Mouse (Mus musculus) neural tube, embryonic 11.5 days (tissue): ENCODE results near the gene Jph2. TPM values are rescaled to one million over a fixed set of nuclear protein-coding genes. Genes with fewer than 3 reads are reported as not detected.
A peak's percentile ranks its signal among the peaks of the same experiment; 100 is the strongest.

Source experiments
- ATAC-seq: fragments of 200-750 bp; cut with Nextera tagmentation; 2 replicates; pipeline ENCODE4 v1.8.0; 2017; ENCODE audit warnings: moderate number of reproducible peaks, mild to moderate bottlenecking, moderate TSS enrichment, moderate library complexity; ENCODE audit not compliant: insufficient read depth, low FRiP score, low TSS enrichment
- DNase-seq: peaks from one replicate; pipeline ENCODE4 v3.0.0-alpha.2; 2015; ENCODE audit warnings: low spot score
- H3K27ac ChIP-seq: fragments of 300-500 bp; sonication (generic); 2 replicates; pipeline ENCODE4 v1.5.1; 2014; ENCODE audit warnings: low read depth, mild to moderate bottlenecking, low read length
- H3K27me3 ChIP-seq: fragments of 300-500 bp; sonication (generic); 2 replicates; pipeline ENCODE4 v1.6.1; 2014; ENCODE audit warnings: mild to moderate bottlenecking, low read length, mixed read lengths; ENCODE audit not compliant: control insufficient read depth, insufficient read depth
- H3K36me3 ChIP-seq: fragments of 300-500 bp; sonication (generic); 2 replicates; pipeline ENCODE4 v1.6.1; 2014; ENCODE audit warnings: mild to moderate bottlenecking, low read length, moderate library complexity, mixed read lengths; ENCODE audit not compliant: control insufficient read depth, insufficient read depth
- H3K4me1 ChIP-seq: fragments of 300-500 bp; sonication (generic); 2 replicates; pipeline ENCODE4 v1.6.1; 2014; ENCODE audit warnings: low read length, mixed read lengths; ENCODE audit not compliant: control insufficient read depth, insufficient read depth
- H3K4me2 ChIP-seq: fragments of 300-500 bp; sonication (generic); 2 replicates; pipeline ENCODE4 v1.6.1; 2014; ENCODE audit warnings: low read depth, mild to moderate bottlenecking, moderate library complexity
- H3K4me3 ChIP-seq: fragments of 300-500 bp; sonication (generic); 2 replicates; pipeline ENCODE4 v1.5.1; 2014; ENCODE audit warnings: low read depth, low read length
- H3K9ac ChIP-seq: fragments of 300-500 bp; sonication (generic); 2 replicates; pipeline ENCODE4 v1.6.1; 2014; ENCODE audit warnings: mild to moderate bottlenecking, low read length
- H3K9me3 ChIP-seq: fragments of 300-500 bp; sonication (generic); 2 replicates; pipeline ENCODE4 v1.6.1; 2016; ENCODE audit warnings: low read length; ENCODE audit not compliant: control insufficient read depth
- WGBS: fragments of 180-500 bp; shearing (Covaris S2); extraction: QIAGEN DNeasy Blood & Tissue Kit; methylation state at CpG from one replicate; pipeline ENCODE4 v1.1.7; 2014; 5-methylcytosine and 5-hydroxymethylcytosine counted together
- polyA plus RNA-seq: library from polyadenylated mRNA; unstranded; fragments of >200 nt; fragmentation: Nextera tagmentation; extraction: Ambion mirVana; gene quantifications from 2 replicates; pipeline ENCODE4 v1.2.1, GENCODE M21; 2014

Jph2 gene
- polyA plus RNA-seq, 1 experiment from 2014 or later, result 0.52 TPM

GRCm38 (mm10) chr2:163347517-163348184 lies 50.1 kb downstream of the Jph2 start:
- no peak overlapping the region for H3K4me2 ChIP-seq
- no peaks in the 10 kb centered on the region for H3K4me1 ChIP-seq
- H3K27me3 ChIP-seq, result no peaks in the 10 kb centered on the region
- H3K4me3 ChIP-seq, result no peak overlapping the region
- no peaks in the 10 kb centered on the region for H3K36me3 ChIP-seq
- ATAC-seq (no peak), DNase-seq (no peak)
- no peak overlapping the region for H3K9ac ChIP-seq
- H3K27ac ChIP-seq, result no peak overlapping the region
- H3K9me3 ChIP-seq, result no peaks in the 10 kb centered on the region
- 79% methylated on average over 8 of the region's 8 CpGs for WGBS

- Histone ChIP-seq H3K36me3 (no peaks in the 10 kb centered on the region), H3K9me3 (no peaks in the 10 kb centered on the region), H3K27ac (no peak overlapping the region), H3K27me3 (no peaks in the 10 kb centered on the region), H3K4me1 (no peaks in the 10 kb centered on the region), H3K4me3 (no peak overlapping the region), H3K9ac (no peak overlapping the region), H3K4me2 (no peak overlapping the region)
- 81% methylated on average over 11 of the region's 11 CpGs for WGBS
- no peak for ATAC-seq
- DNase-seq, result no peak
Measured at GRCm38 (mm10) chr2:163346497-163346896, 51.3 kb downstream of the Jph2 start.

GRCm38 (mm10) chr2:163344976-163345660 lies 52.7 kb downstream of the Jph2 start:
- DNase-seq, result no peak
- no peaks in the 10 kb centered on the region for H3K36me3 ChIP-seq
- H3K9me3 ChIP-seq, result no peaks in the 10 kb centered on the region
- H3K9ac ChIP-seq, result no peak overlapping the region
- H3K4me3 ChIP-seq, result no peak overlapping the region
- no peak for ATAC-seq
- no peak overlapping the region for H3K4me2 ChIP-seq
- H3K4me1 ChIP-seq, result no peaks in the 10 kb centered on the region
- no peak overlapping the region for H3K27ac ChIP-seq
- 77% methylated on average over 13 of the region's 13 CpGs for WGBS
- peaks cover 7% of the 10 kb centered on the region for H3K27me3 ChIP-seq

GRCm38 (mm10) chr2:163343671-163344070 lies 54.1 kb downstream of the Jph2 start:
- H3K27ac ChIP-seq, result no peak overlapping the region
- H3K9me3 ChIP-seq, result no peaks in the 10 kb centered on the region
- DNase-seq, result peak; percentile 51
- H3K4me3 ChIP-seq, result no peak overlapping the region
- no peak overlapping the region for H3K9ac ChIP-seq
- no peaks in the 10 kb centered on the region for H3K4me1 ChIP-seq
- peaks cover 21% of the 10 kb centered on the region for H3K27me3 ChIP-seq
- 93% methylated on average over 4 of the region's 4 CpGs for WGBS
- no peaks in the 10 kb centered on the region for H3K36me3 ChIP-seq
- no peak for ATAC-seq
- no peak overlapping the region for H3K4me2 ChIP-seq

GRCm38 (mm10) chr2:163340263-163340662 lies 57.5 kb downstream of the Jph2 start:
- DNase-seq (peak; percentile 76), ATAC-seq (no peak)
- WGBS, result 25% methylated on average over 9 of the region's 9 CpGs
- Histone ChIP-seq H3K9ac (no peak overlapping the region), H3K4me3 (no peak overlapping the region), H3K4me2 (no peak overlapping the region), H3K9me3 (no peaks in the 10 kb centered on the region), H3K36me3 (no peaks in the 10 kb centered on the region), H3K27ac (no peak overlapping the region), H3K4me1 (no peaks in the 10 kb centered on the region), H3K27me3 (peaks cover 38% of the 10 kb centered on the region)

GRCm38 (mm10) chr2:163332368-163333055 lies 65.3 kb downstream of the Jph2 start:
- WGBS, result 71% methylated on average over 13 of the region's 13 CpGs
- Histone ChIP-seq H3K36me3 (no peaks in the 10 kb centered on the region), H3K9ac (no peak overlapping the region), H3K4me2 (no peak overlapping the region), H3K9me3 (no peaks in the 10 kb centered on the region), H3K27ac (no peak overlapping the region), H3K4me1 (no peaks in the 10 kb centered on the region), H3K27me3 (peaks cover 5% of the 10 kb centered on the region), H3K4me3 (no peak overlapping the region)
- DNase-seq (no peak), ATAC-seq (no peak)

GRCm38 (mm10) chr2:163331423-163331822 lies 66.4 kb downstream of the Jph2 start:
- WGBS, result 85% methylated on average over 6 of the region's 6 CpGs
- no peak overlapping the region for H3K27ac ChIP-seq

GRCm38 (mm10) chr2:163330742-163331141 lies 67.1 kb downstream of the Jph2 start:
- no peaks in the 10 kb centered on the region for H3K27me3 ChIP-seq
- no peaks in the 10 kb centered on the region for H3K36me3 ChIP-seq
- no peak overlapping the region for H3K27ac ChIP-seq
- DNase-seq (no peak), ATAC-seq (no peak)
- H3K4me2 ChIP-seq, result no peak overlapping the region
- no peaks in the 10 kb centered on the region for H3K4me1 ChIP-seq
- H3K9ac ChIP-seq, result no peak overlapping the region
- 31% methylated on average over 7 of the region's 7 CpGs for WGBS
- no peak overlapping the region for H3K4me3 ChIP-seq
- H3K9me3 ChIP-seq, result no peaks in the 10 kb centered on the region

More at GRCm38 (mm10) chr2:163331423-163331822, 66.4 kb downstream of the Jph2 start:
- DNase-seq (no peak), ATAC-seq (no peak)
- Histone ChIP-seq H3K9me3 (no peaks in the 10 kb centered on the region), H3K27me3 (no peaks in the 10 kb centered on the region), H3K4me1 (no peaks in the 10 kb centered on the region), H3K36me3 (no peaks in the 10 kb centered on the region), H3K9ac (no peak overlapping the region), H3K4me2 (no peak overlapping the region), H3K4me3 (no peak overlapping the region)
